Mouse (Mus musculus) left cerebral cortex, adult 18-20 months (tissue): ENCODE data around the gene Erbb3. TPM values are rescaled to one million over a fixed set of nuclear protein-coding genes. Genes with fewer than 3 reads are reported as not detected.

Source experiments
- DNase-seq, 2 experiments: peaks; one replicate each; pipeline ENCODE4 v3.0.0; 2021 to 2022; ENCODE audit warnings: low spot score in 2 of 2, mixed read lengths in 1 of 2
- total RNA-seq, 2 experiments: library from RNA; stranded (reverse); gene quantifications; 2 replicates each; pipeline ENCODE4 v1.2.3; 2021

The Erbb3 gene
- total RNA-seq, 2 experiments from 2014 or later, result 5.1 to 5.2 TPM

DNA sequence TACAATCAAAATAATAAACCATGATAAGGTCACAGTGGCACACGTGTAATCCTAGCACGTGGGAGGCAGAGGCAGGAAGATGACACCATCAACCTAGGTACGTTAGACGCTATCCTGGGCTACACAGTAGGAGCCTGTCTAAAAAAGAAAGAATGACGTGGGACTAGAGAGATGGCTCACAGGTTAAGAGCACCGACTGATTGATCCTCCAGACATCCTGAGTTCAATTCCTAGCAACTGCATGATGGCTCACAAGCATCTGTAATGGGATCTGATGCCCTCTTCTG, 23.6 kb upstream of the Erbb3 start:
- DNase-seq, result no peak

DNA sequence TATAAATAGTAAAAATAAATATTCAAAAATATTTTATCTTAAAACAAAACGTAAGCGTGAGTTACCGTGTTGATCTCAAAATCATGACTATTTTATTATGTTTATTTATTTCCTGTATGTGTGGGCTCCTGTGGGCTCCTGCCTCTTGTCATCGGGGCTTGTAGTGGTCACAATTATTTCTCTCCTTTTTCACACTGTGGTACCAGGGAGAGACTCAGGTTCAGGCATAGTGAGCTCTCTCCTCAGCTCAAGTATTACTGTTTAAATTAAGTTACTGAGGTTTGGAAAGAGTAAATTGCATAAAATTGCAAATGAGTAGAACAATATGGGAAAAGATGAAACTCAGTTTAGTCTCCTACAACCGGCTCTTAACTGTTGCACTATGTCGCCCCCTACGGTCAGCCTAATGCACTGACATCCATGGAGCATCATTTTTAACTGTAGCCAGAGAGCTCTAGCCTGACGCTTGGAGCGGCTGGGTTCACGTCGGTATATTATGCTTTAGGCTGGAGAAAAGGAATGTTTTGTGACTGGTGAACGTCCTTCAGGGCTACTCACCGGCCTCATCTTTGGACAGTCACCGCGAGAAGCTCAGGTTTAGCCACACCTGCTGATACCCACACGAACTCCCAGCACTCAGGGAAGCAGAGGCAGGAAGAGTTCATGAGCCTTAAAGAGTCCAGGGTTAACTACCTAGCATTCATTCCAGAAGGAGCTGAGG, 23.1 kb upstream of the Erbb3 start:
- DNase-seq, result peak; percentile 79 to 84

DNA sequence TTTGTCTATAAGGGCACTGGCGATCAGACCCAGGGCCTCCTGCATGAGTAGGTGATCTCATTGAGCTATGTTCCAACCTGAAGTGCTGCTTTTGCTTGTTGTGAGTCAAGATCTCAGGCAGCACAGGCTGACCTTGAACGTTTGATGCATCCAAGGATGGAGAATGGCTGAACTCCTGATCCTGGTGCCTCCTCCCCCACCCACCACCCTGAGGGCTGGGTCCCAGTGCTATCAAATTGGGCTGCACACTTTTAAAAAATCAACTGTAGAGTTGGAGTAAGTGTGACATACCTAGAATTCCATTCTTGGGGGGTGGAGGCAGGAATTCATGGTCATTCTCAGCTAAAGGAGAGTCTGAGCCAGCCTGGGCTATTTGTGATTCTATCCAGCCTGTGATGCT, 17.0 kb upstream of the Erbb3 start:
- DNase-seq, result no peak

DNA sequence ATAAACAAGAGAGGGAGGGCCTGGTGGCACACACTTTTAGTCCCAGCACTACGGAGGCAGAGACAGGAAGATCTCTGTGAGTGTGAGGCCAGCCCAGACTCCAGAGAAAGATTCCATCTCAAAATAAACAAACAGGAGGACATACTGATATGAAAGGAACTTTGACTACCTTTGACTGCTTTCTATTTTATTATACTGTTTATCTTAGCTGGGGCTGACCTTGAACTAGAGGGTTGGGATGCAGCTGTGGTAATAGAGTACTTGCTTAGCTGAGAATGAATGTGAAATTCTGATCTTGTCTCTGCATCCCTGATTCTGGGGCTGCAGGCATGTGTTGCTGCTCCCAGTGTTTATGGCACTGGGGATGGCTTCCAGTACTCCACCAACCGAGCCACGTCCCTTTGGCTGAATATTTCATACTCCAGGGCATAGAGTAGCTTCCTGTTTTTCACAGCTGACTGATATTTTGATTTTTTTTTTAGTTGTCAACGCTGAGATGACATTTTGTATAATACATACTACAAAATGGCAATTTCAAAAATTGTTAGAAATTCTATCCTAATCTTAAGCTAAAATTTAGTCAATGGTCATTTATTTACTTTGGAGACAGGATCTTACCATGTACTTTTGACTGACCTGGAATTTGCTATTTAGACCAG, 13.1 kb upstream of the Erbb3 start:
- DNase-seq, result no peak

DNA sequence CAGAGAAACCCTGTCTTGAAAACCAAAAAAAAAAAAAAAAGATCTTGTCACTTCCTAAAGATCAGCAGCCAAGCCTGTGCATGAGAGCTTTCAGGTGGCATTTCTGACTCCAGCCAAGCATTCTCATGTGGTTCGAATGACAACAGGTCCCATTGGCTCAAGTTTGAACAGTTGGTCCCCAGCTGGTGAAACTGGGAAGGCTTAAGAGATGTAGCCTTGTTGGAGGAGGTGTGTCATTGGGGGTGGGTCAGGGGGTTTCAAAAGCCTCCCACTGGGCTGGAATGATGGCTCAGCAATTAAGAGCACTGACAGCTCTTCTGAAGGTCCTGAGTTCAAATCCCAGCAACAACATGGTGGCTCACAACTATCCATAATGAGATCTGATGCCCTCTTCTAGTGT, 12.0 kb upstream of the Erbb3 start:
- no peak for DNase-seq

DNA sequence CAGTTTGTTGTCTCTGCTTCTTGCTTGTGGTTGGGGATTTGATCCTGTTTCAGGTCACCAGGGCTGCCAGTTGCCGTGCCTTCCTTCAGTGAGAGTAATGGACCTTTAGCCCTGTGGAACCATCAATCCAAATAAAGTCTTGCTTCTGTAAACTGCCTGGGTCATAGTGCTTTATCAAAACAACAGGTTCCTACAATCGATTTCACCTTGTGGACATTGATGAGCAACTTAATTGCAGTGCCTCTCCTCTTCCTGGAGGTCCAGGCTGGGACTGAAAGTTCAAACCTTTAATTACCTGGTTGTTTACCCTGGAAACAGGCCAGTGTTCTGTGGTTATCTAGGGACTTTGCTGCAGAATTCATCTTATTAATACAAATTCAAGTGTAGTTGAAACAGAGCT, 9.0 kb upstream of the Erbb3 start:
- DNase-seq, result no peak

DNA sequence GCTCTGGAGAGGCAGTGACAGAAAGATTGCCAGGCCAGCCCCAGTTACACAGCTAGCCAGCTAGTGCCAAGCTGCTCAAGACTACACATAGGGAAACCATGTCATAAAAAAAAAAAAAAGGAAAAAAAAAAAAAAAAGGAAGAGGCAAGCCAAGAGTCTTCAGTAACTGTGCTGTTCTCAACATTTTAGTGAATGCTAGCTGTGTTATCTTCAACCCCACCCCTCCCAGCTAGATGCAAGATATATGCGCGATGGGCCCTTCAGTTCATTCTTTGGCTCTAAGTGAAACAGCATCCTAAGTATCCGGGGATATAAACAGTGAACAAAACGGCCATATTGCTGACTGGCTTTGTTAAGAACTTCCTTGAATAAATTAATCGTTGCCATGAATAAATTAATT, 3.3 kb upstream of the Erbb3 start:
- no peak for DNase-seq

DNA sequence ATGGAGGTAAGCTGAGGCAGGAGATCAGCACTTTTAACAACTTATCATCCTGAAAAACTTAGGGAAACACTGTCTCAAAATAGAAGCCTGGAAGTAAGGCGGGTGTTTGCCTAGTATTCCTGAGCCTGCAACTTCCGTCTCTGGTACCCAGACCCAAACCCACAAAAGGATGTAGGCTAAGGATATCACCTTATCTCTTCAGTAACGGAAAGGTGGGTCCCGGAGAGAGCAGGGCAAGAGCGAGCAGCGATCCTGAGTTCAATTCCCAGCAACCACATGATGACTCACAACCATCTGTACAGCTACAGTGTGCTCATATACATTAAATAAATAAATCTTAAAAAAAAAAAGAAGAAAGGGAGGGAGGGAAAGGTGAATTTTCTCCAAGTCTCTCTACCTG, 2.0 kb upstream of the Erbb3 start:
- DNase-seq, result no peak

DNA sequence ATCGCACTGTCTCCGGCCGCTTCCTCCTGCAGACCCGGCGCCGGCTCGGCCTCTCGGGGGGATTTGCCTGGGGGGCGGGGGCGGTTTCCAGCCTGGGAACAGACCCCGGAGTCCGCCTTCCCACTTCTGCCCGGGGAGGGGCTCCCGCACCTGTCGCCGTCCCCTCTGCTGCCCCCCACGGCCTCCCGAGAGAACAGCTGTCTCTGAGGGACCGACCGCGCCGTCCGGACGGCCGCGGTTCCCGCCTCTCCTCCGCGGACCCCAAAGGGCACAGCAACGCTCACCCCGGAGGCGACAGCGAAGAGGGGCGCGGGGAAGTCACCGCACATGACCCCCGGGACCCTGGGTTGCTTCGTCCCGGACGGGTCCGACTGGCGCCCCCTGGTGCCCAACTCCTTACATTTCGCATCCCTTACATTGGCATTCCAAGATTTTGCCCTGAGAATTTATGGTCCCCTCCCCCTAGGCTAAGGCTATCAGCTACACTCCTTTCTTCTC, 790 bp upstream of the Erbb3 start:
- peak; percentile 29 to 63 for DNase-seq

DNA sequence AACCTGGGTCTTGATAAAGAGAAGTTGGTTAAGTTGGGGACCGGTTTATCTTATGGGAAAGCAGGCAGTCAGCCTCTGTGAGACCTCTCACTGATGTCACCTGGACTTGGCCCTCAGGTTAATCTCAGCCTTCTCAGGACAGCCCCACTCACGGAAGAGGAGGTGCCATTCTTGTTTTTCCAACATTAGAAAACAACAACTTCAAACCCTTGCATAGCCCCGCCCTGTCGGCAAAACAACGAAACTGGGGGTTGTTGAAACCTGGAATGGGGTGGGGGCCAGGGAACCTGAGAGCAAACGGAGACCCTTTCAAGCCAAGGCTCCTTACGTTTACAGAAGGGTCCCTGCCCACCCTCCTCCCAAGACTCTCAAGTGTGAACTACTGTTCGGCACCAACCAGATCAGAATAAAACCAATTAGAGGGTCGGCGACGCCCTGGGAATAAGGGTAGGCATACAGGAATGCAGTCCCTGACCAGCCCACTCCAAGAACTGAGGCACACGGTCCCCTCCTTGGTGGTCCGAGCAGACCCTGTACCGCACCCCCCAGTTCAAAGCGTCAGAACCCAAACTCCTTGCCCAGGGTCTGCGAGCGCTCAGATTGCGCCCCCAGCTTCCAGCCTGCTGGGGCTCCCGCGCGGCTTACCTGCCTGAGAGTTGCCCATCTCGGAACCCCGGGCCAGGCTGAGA, 533 bp downstream of the Erbb3 start:
- no peak for DNase-seq

DNA sequence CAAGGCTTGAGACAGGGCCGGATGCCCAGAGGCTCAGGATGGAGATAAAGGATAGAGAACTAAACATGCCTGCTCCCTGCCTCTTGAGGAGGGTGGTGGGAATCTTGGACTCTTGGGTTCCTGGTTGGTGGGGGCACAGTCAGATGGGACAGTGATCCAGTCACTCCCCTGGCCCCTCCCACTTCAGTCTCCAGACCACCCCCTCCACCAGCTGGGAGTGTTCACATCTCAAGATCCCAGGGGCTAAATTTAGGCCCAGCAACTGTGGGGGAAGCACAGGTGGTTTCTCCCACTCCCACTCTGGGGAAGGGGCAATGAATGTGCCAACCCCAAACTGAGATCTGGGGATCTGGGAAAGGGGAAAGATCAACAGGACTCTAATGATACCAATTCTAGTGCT, 1.3 kb downstream of the Erbb3 start:
- DNase-seq, result no peak

DNA sequence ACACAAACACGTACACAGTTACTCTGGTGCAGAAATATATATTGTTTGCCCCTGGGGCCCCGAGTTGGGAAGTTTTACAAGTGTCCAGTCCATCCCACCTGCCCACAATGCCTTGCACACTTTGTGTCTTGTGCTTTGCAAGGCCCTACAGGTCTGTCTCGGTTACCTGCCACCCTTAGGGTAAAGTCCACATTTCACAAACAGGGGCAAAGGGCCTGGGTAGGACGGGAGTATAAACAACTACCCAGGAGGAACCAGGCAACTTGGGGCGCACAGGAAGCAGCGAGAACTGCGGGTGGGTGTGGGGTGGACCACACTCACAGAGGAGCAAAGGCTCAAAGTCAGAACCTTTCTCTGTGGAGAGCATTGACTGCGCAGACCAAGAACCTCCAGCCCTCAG, 1.8 kb downstream of the Erbb3 start:
- DNase-seq, result no peak

DNA sequence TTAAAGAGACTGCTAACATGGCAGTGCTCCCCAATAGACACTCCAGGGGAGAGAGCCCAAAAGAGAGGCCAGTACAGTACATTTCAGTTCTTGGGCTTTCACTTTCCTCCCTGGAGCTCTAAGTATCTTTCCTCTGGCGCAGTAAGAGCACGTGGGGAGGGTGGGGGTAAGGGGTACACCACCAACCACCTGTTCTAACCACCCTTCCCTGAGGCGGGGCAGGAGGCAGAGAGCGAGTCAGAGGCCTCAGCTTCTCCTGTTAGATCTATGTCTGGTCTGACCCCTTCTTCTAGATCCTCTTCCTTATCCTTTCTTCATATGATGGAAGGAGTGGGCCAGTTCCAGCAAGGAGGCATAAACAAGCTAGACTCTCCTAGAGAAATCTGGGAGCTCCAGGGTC, 2.3 kb downstream of the Erbb3 start:
- no peak for DNase-seq

DNA sequence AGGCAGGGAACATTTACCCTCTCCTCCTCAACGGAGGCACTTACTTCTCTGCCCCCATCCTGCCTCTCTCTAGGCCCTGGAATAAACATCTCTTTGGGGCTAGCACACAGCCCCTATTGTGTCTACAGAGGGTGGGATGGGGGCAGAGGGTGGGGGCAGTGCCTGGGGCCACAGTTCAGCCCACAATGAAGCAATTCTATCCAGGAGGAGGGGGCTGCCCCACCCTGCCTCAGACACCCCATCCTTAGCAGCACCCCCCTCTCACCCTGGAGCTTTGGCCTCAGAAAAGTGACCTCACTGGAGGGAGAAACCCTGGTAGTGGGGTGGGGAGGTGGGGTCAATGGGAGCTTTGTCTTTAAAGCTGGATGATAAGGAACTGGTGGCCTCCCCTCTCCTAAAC, 2.9 kb downstream of the Erbb3 start:
- no peak for DNase-seq

DNA sequence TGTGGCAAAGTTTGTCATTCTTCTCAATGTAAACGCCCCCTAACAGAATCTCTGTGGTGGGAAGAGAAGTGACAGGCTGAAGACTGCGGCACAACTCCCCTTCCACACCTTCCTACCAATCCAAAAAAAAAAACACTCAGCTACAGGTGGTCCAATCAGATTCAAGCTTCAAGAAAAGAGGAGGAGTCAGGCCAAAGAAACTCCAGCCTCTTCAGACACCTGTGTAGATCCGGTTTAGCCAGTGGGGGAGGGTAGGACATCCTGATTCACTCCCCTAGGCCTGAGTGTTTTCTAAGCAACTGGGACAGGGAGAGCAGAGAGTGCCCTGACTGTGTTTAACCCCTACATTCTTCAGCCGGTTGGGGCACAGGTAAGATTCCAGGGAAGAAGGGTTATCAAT, 5.1 kb downstream of the Erbb3 start:
- no peak for DNase-seq

DNA sequence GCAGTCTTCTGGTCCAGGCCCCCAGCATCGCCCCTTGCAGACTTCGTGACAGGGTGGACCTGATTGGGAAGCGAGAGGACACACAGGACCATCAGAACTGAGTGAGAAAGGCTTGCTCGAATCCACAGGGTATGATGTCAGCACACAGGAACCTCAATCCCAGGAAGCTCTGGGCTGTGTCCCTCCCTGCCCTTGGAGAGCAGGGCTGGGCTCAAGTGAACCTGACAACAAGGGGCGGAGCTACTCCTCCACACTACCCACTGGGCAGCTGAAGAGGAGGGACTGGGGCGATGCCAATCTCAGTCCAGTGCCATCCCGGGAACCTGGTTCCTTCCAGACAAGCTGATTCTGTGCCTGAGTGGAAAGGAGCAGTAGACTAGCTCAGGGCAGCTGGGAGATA, 5.8 kb downstream of the Erbb3 start:
- DNase-seq, result no peak

DNA sequence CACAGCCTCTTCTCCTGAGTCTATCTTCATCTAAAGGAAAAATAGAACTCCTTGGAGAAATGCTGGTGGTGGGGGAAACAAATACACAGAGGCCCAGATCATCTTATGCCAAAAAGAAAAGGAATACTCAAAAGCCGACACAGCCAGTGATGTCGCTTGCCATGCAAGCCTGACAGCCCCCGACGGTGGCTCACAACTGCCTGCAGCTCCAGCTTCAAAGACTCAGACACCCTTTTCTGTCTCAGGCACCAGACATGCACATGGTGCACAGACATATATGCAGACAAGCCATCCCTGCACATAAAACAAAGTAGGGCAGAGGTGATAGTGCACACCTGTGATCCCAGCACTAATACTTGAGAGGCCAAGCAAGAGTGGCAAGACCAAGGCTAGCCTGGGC, 9.7 kb downstream of the Erbb3 start:
- DNase-seq, result no peak

DNA sequence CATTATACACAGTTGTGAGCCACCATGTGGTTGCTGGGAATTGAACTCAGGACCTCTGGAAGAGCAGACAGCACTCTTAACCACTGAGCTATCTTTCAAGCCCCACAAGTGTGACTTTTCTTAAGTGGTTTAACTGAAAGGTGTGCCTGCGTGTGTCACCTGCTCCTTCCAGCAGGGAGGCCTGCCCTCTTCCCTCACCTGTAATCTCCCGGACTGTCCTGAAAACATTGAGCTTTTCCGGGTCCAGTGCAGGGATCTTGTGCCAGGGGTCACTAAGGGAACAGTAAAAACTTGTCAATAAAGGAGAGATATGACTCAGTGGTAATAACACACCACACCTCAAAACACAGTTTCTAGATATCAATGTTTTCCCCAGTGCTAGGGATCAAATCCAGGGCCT, 10.2 kb downstream of the Erbb3 start:
- no peak for DNase-seq

DNA sequence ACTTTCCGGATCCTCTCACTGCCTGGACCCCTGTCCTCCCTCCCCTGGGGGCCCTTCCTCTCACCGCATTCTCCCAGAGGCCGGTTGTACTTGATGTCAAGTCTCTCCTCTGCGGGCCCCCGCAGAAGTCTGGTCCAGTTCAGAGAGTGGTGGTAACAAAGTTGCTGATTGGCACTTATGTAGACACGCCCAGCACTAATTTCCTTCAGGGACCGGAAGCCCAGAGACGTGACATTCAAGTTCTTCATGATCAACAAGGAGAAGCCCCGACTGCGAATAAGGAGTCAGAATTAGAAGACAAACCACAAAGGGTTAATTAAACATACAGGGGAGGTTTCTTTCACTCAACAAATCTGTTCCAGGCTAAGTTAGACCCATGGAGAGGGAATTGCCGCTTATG, 11.1 kb downstream of the Erbb3 start:
- DNase-seq, result no peak

DNA sequence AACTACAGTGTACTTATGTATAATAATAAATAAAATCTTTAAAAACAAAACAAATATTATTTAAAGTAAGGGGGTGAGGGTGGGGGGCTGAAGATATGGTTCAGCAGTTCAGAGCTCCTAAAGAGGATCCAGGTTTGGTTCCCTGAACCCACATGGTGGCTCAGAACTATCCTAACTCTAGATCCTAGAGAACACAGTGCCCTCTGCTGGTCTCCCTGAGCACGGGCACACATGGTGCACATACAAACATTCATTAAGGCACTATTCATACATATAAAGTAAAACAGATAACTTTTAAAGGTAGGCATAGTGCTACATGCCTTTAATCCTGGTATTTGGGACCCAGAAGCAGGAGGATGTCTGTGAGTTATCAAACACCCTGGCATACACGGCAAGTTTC, 14.4 kb downstream of the Erbb3 start:
- no peak for DNase-seq

DNA sequence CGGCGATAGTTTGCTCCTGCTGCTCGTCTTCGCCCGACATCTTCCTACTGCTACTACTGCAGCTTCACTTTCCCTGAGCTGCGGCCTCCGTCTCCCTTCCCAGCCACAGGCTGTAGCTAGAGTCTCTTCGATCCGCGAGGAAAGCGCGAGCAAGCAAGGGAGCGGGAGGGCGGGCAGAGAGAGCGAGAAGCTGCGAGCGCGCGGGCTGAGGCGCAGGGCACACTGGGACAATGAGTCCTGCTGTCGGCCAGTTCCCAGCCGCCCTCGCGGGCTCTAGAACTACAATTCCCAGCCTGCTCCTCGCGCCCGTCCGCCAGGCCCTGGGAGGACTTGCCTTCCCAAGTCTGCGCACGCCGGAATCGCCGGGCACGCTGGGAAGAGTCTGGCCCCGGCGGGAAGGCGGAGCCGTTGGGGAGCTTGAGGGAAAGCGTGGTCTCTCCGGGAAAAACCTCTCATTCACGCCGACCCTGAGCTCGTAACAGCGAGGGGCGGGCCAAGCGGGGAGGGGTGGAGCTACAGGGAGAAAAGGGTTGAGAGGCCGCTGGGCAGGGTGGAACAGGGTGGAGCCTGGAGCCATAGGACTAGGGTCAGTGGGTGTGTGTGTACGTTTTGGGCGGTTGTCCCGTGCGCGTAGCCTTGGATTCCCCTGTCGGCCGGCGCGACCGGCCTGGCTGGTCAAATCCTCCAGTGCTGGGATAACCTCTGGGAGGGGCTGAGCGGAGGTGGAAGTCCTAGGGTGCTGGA, 23.5 kb downstream of the Erbb3 start, which contains the start of gene Pa2g4:
Pa2g4 (minus strand) TSS at position 200 of the 744 bp plus-strand sequence.
- DNase-seq, result peak; percentile 99 to 100
